Mouse (Mus musculus) heart, adult 2 months (tissue): ENCODE results near the gene Pabpc4. TPM values are rescaled to one million over a fixed set of nuclear protein-coding genes. Genes with fewer than 3 reads are reported as not detected.

Source experiments
- DNase-seq, 2 experiments: peaks; one replicate each; pipeline ENCODE4 v3.0.0; 2021
- H3K27ac ChIP-seq: fragments of 200-600 bp; 2 replicates; pipeline ENCODE4 v1.8.1; 2022
- H3K27me3 ChIP-seq: fragments of 200-500 bp; 2 replicates; pipeline ENCODE4 v1.6.1; 2012; ENCODE audit warnings: mild to moderate bottlenecking, low read length, inconsistent platforms, mixed read lengths; ENCODE audit not compliant: control insufficient read depth, insufficient read depth
- H3K36me3 ChIP-seq: fragments of 200-500 bp; 2 replicates; pipeline ENCODE4 v1.6.1; 2012; ENCODE audit warnings: low read length, inconsistent platforms; ENCODE audit not compliant: control insufficient read depth, insufficient read depth
- H3K4me1 ChIP-seq: fragments of 200-500 bp; 2 replicates; pipeline ENCODE4 v1.6.1; 2011; ENCODE audit warnings: low read length; ENCODE audit not compliant: control insufficient read depth, insufficient read depth
- H3K4me3 ChIP-seq: fragments of 200-600 bp; 2 replicates; pipeline ENCODE4 v1.8.1; 2022
- H3K79me2 ChIP-seq: fragments of 200-500 bp; replicated peaks from 2 replicates; pipeline ENCODE4 v1.6.1; 2012; ENCODE audit warnings: mild to moderate bottlenecking, inconsistent platforms, low read length, moderate library complexity, mixed read lengths; ENCODE audit not compliant: control insufficient read depth, insufficient read depth
- H3K9ac ChIP-seq: fragments of 200-500 bp; 2 replicates; pipeline ENCODE4 v1.6.1; 2012; ENCODE audit warnings: low read depth, mild to moderate bottlenecking, control low read depth, inconsistent platforms, low read length, mixed read lengths
- CTCF ChIP-seq: fragments of 200-600 bp; IDR thresholded peaks from 2 replicates; pipeline ENCODE4 v1.8.1; 2022; ENCODE audit warnings: antibody characterized with exemption, mild to moderate bottlenecking, moderate library complexity
- EP300 ChIP-seq: fragments of 200-500 bp; IDR thresholded peaks from 2 replicates; pipeline ENCODE4 v1.6.1; 2011; ENCODE audit warnings: low read depth, low read length, control low read depth; ENCODE audit not compliant: insufficient read depth
- POLR2A ChIP-seq: fragments of 200-500 bp; IDR thresholded peaks from 2 replicates; pipeline ENCODE4 v1.6.1; 2011; ENCODE audit warnings: mild to moderate bottlenecking, low read depth, low read length, control low read depth; ENCODE audit not compliant: insufficient read depth
- WGBS: fragments of 180-500 bp; shearing (Covaris S2); methylation state at CpG from one replicate; pipeline ENCODE4 v1.1.7; 2018; 5-methylcytosine and 5-hydroxymethylcytosine counted together
- intact Hi-C: fragments of 180-260 bp; cut with DNase I; formaldehyde crosslinking; loops from one replicate; pipeline ENCODE4 v1.15.1; 2025
- polyA plus RNA-seq: library from polyadenylated mRNA; depleted of rRNA; stranded (reverse); fragments of >200 nt; gene quantifications from 2 replicates; pipeline ENCODE4 v1.2.3, GENCODE M21; 2012; rRNA removed
- total RNA-seq, 2 experiments: library from RNA; stranded (reverse); gene quantifications; 2 replicates each; pipeline ENCODE4 v1.2.3; 2021

Gene Pabpc4
- total and polyA plus RNA-seq, 3 experiments: 299 to 376 (median 336) TPM

GRCm38 (mm10) chr4:123337693-123338092 lies 75.5 kb downstream of the Pabpc4 start:
- TF ChIP-seq EP300 (no peak), POLR2A (no peak), CTCF (no peak)
- intact Hi-C loops: no loop called here
- no peak for DNase-seq
- Histone ChIP-seq H3K36me3 (no peaks in the 10 kb centered on the region), H3K4me3 (no peak overlapping the region), H3K27me3 (peaks cover 8% of the 10 kb centered on the region), H3K4me1 (no peaks in the 10 kb centered on the region), H3K79me2 (no peaks in the 10 kb centered on the region), H3K27ac (no peak overlapping the region), H3K9ac (no peak overlapping the region)
- 63% methylated on average over 4 of the region's 4 CpGs for WGBS

- Histone ChIP-seq H3K9ac (no peak overlapping the region), H3K79me2 (no peaks in the 10 kb centered on the region), H3K36me3 (no peaks in the 10 kb centered on the region), H3K4me3 (no peak overlapping the region), H3K27ac (no peak overlapping the region), H3K4me1 (no peaks in the 10 kb centered on the region), H3K27me3 (peaks cover 8% of the 10 kb centered on the region)
- intact Hi-C loops: no loop called here
- 67% methylated on average over 5 of the region's 5 CpGs for WGBS
- TF ChIP-seq EP300: no peak
- no peak for TF ChIP-seq CTCF
- no peak for TF ChIP-seq POLR2A
- DNase-seq: no peak
These were observed 78.1 kb downstream of the Pabpc4 start for GRCm38 (mm10) chr4:123340232-123340631.

GRCm38 (mm10) chr4:123342091-123342641 lies 80.0 kb downstream of the Pabpc4 start:
- no peak for TF ChIP-seq CTCF
- TF ChIP-seq EP300: no peak
- no peak for TF ChIP-seq POLR2A
- H3K27me3 ChIP-seq: peaks cover 8% of the 10 kb centered on the region
- no peaks in the 10 kb centered on the region for H3K4me1 ChIP-seq
- no peaks in the 10 kb centered on the region for H3K36me3 ChIP-seq
- no peaks in the 10 kb centered on the region for H3K79me2 ChIP-seq
- intact Hi-C loops: no loop called here
- peak overlapping the region; percentile 17 for H3K9ac ChIP-seq
- no peak overlapping the region for H3K27ac ChIP-seq
- 4% methylated on average over 43 of the region's 43 CpGs for WGBS
- H3K4me3 ChIP-seq: peak overlapping the region; percentile 47
- no peak for DNase-seq

GRCm38 (mm10) chr4:123342642-123343470 lies 80.7 kb downstream of the Pabpc4 start, which contains the start of gene Bmp8a:
Gene Bmp8a, minus strand, starts transcription at chr4:123343252.
- peaks cover 8% of the 10 kb centered on the region for H3K27me3 ChIP-seq
- intact Hi-C loops: no loop called here
- TF ChIP-seq EP300 (no peak), POLR2A (no peak), CTCF (no peak)
- peak within 1 kb of the TSS; percentile 17 for H3K9ac ChIP-seq
- under 1% methylated on average over 65 of the region's 65 CpGs for WGBS
- H3K79me2 ChIP-seq: no peaks in the 10 kb centered on the region
- H3K36me3 ChIP-seq: no peaks in the 10 kb centered on the region
- peak; percentile 74 to 76 for DNase-seq
- H3K27ac ChIP-seq: no peak within 1 kb of the TSS
- H3K4me1 ChIP-seq: no peaks in the 10 kb centered on the region
- peak within 1 kb of the TSS; percentile 47 for H3K4me3 ChIP-seq

DNA sequence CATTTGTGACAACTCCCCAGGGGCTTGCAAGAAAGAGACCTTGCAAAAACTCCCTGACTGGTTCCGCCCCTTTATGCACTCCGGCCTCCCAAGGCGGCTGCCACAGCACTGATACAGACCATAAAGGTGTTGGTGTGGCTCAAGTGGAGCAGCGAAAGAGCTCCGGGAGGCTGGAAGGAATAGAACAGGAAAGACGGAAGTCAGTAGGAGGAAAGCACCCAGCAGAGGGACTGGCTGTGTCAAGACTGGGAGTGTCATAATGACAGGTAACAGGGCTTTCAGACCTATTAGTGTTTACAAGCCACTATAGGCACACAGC lies 81.3 kb downstream of the Pabpc4 start:
- H3K27ac ChIP-seq: no peak overlapping the region
- no peaks in the 10 kb centered on the region for H3K79me2 ChIP-seq
- 4% methylated on average over 6 of the region's 6 CpGs for WGBS
- TF ChIP-seq EP300 (no peak), POLR2A (no peak), CTCF (no peak)
- H3K4me1 ChIP-seq: no peaks in the 10 kb centered on the region
- no peak for DNase-seq
- intact Hi-C loops: no loop called here
- no peak overlapping the region for H3K9ac ChIP-seq
- H3K4me3 ChIP-seq: peak overlapping the region; percentile 47
- peaks cover 8% of the 10 kb centered on the region for H3K27me3 ChIP-seq
- no peaks in the 10 kb centered on the region for H3K36me3 ChIP-seq

Other genes with a start within 250 kb of the Pabpc4 start
- gene Trit1, start 245.8 kb upstream of the Pabpc4 start, total RNA-seq: 1 to 10 TPM; 5.4 to 5.5 TPM
- 2.4 and 2.8 TPM in 2 replicates for gene Trit1, start 245.8 kb upstream of the Pabpc4 start, polyA plus RNA-seq
- not detected for gene Bmp8b, start 157.2 kb upstream of the Pabpc4 start, total RNA-seq
- gene Bmp8b, start 157.2 kb upstream of the Pabpc4 start, polyA plus RNA-seq: not detected in 2 replicates
- gene Oxct2b, start 146.1 kb upstream of the Pabpc4 start, total RNA-seq: not detected
- 0.10 and 0.12 TPM in 2 replicates for gene Oxct2b, start 146.1 kb upstream of the Pabpc4 start, polyA plus RNA-seq
- gene Ppie, start 122.4 kb upstream of the Pabpc4 start, total RNA-seq: 10 to 100 TPM; 23.6 to 23.8 TPM
- 14.4 and 18.7 TPM in 2 replicates for gene Ppie, start 122.4 kb upstream of the Pabpc4 start, polyA plus RNA-seq
- gene Hpcal4, start 79.1 kb upstream of the Pabpc4 start, total RNA-seq: under 1 TPM; 0.09 to 0.10 TPM
- gene Hpcal4, start 79.1 kb upstream of the Pabpc4 start, polyA plus RNA-seq: 0.35 and 0.38 TPM in 2 replicates
- gene Nt5c1a, start 60.8 kb upstream of the Pabpc4 start, total RNA-seq: 10 to 100 TPM; 50.8 to 57.6 TPM
- 19.6 and 41.6 TPM in 2 replicates for gene Nt5c1a, start 60.8 kb upstream of the Pabpc4 start, polyA plus RNA-seq
- gene Heyl, start 28.8 kb upstream of the Pabpc4 start, total RNA-seq: 10 to 100 TPM; 15.8 to 16.5 TPM
- gene Heyl, start 28.8 kb upstream of the Pabpc4 start, polyA plus RNA-seq: 16.8 and 21.3 TPM in 2 replicates
- gene Oxct2a, start 61.3 kb downstream of the Pabpc4 start, total RNA-seq: not detected
- 0.06 TPM in 1 of 2 replicates, not detected in the other for gene Oxct2a, start 61.3 kb downstream of the Pabpc4 start, polyA plus RNA-seq
- not detected for gene Bmp8a, start 80.9 kb downstream of the Pabpc4 start, total RNA-seq
- gene Bmp8a, start 80.9 kb downstream of the Pabpc4 start, polyA plus RNA-seq: not detected in 2 replicates